ENCODE assay signal across 9 mouse cellular contexts in genomic region chr4:124228537-124228936, GRCm38 (mm10).
DNase-seq lines count a peak whose midpoint lies in the region; ATAC-seq and TF ChIP-seq lines count a peak whose summit lies in the region.
"Had no signal": no experiment of that assay in that cellular context is flagged by ENCODE, and none has a peak within 500 bp of the region (broad histone marks: within the 10 kb centered on the region; RNA-seq: fewer than 3 reads in every experiment).

No protein-coding gene starts in this region.

- no peak overlapping the region for H3K9ac ChIP-seq in forebrain, embryonic 12.5 days
- no peak overlapping the region for H3K9ac ChIP-seq in lung, embryonic 16.5 days (ENCODE audit: low read length)
- H3K9ac ChIP-seq: limb, embryonic 15.5 days had no signal

- CTCF ChIA-PET in Patski (lab: Charles Lee): interaction anchor here (0.8 to 1.3 kb wide), 3 partner anchors 12 to 434 kb away, joined by 3 to 4 read pairs (median 3); no protein-coding TSS in a partner anchor

- H3K27me3 ChIP-seq in Patski: peaks cover 6% of the 10 kb centered on the region
- peaks cover 57% of the 10 kb centered on the region for H3K27me3 ChIP-seq in forebrain, embryonic 12.5 days
- H3K27me3 ChIP-seq in lung, embryonic 16.5 days (ENCODE audit: control insufficient read depth, insufficient read depth, low read depth, low read length): peaks cover 7% of the 10 kb centered on the region; the same call in 1 of the 2 replicates

- TF ChIP-seq CTCF in Patski (IDR thresholded peaks at IDR 0.05): peak; percentile 69

- in situ Hi-C loops in Patski (cut with MboI; ENCODE audit: low pct_unique_long_range_greater_than_20kb): loop anchor here (5.0 kb wide), 1 partner anchor 439 kb away; no protein-coding TSS in a partner anchor

- no peaks in the 10 kb centered on the region for H3K36me3 ChIP-seq in forebrain, embryonic 12.5 days (replicated peaks)
- no peaks in the 10 kb centered on the region for H3K36me3 ChIP-seq in lung, embryonic 16.5 days (ENCODE audit: control insufficient read depth, insufficient read depth, low read length)
- H3K36me3 ChIP-seq: limb, embryonic 15.5 days had no signal

- no peak overlapping the region for H3K4me2 ChIP-seq in forebrain, embryonic 12.5 days
- no peak overlapping the region for H3K4me2 ChIP-seq in lung, embryonic 16.5 days (ENCODE audit: low read depth, low read length)
- H3K4me2 ChIP-seq: limb, embryonic 15.5 days had no signal

- ATAC-seq in Patski: no peak
- ATAC-seq in forebrain, embryonic 12.5 days (ENCODE audit: low FRiP score): peak; percentile 73
- peak; percentile 38; the same call in 1 of the 2 replicates for ATAC-seq in lung, embryonic 16.5 days (ENCODE audit: low read depth)
- ATAC-seq in erythroblast, adult 5-6 weeks (replicated peaks; ENCODE audit: low FRiP score, poor library complexity, severe bottlenecking): no peak

- peaks cover 6% of the 10 kb centered on the region; the same call in 1 of the 2 replicates for H3K4me1 ChIP-seq in forebrain, embryonic 12.5 days
- no peaks in the 10 kb centered on the region for H3K4me1 ChIP-seq in lung, embryonic 16.5 days (replicated peaks; ENCODE audit: control insufficient read depth, insufficient read depth, low read length)

- peak; percentile 3 for DNase-seq in Patski (ENCODE audit: low read depth, low spot score)
- peak; percentile 26 for DNase-seq in c-Kit-positive CD71-positive TER-119-positive erythroid progenitor cells, embryonic 14.5 days (ENCODE audit: low spot score)
- peak; percentile 18 for DNase-seq in heart, postnatal 25 days (ENCODE audit: low spot score)
- DNase-seq in layer of hippocampus, adult 11-12 months (ENCODE audit: low spot score): peak; percentile 87
- DNase-seq in skeletal muscle tissue, adult 2 months (ENCODE audit: low read depth, low spot score): peak; percentile 9

- POLR2A ChIA-PET in Patski (lab: Charles Lee): no interaction called here

- no peaks in the 10 kb centered on the region; the same call in 1 of the 2 replicates for H3K9me3 ChIP-seq in forebrain, embryonic 12.5 days
- no peaks in the 10 kb centered on the region for H3K9me3 ChIP-seq in lung, embryonic 16.5 days (ENCODE audit: control insufficient read depth, low read length)
- H3K9me3 ChIP-seq: limb, embryonic 15.5 days had no signal

- no peak overlapping the region for H3K4me3 ChIP-seq in forebrain, embryonic 12.5 days (replicated peaks)
- no peak overlapping the region for H3K4me3 ChIP-seq in lung, embryonic 16.5 days (ENCODE audit: low read length)
- H3K4me3 ChIP-seq: limb, embryonic 15.5 days had no signal

- WGBS in forebrain, embryonic 12.5 days: 10% methylated on average over 17 of the region's 17 CpGs
- 10% methylated on average over 17 of the region's 17 CpGs for WGBS in lung, embryonic 16.5 days

- no peak overlapping the region for H3K27ac ChIP-seq in forebrain, embryonic 12.5 days
- no peak overlapping the region for H3K27ac ChIP-seq in lung, embryonic 16.5 days (ENCODE audit: low read length)
- H3K27ac ChIP-seq: limb, embryonic 15.5 days had no signal

- intact Hi-C loops in heart, postnatal 25 days (cut with DNase I): loop anchor here (1.0 to 5.0 kb wide), 2 partner anchors 429 to 447 kb away; partner anchors contain the start of gene Pou3f1

Comparison
In these comparisons a context has a peak if more than half of its experiments do, and no peak if none do; other contexts are left out.
1. ATAC-seq: peak in forebrain, embryonic 12.5 days (single experiment) and lung, embryonic 16.5 days (single experiment); none in Patski (single experiment) and erythroblast, adult 5-6 weeks (single experiment).
2. DNase-seq: peak in every context shown above with its lines; median percentile 87 in layer of hippocampus, adult 11-12 months; 26 in c-Kit-positive CD71-positive TER-119-positive erythroid progenitor cells, embryonic 14.5 days; 18 in heart, postnatal 25 days; 9 in skeletal muscle tissue, adult 2 months; 3 in Patski.